Mouse (Mus musculus) bone marrow macrophage, adult 2 months (primary cell): Measurements from ENCODE around the gene Tmem205. TPM values are rescaled to one million over a fixed set of nuclear protein-coding genes. Genes with fewer than 3 reads are reported as not detected.

ENCODE experiments used
- H3K27ac ChIP-seq: 2 replicates; pipeline ENCODE4 v1.5.1; 2012; ENCODE audit warnings: low read depth, low read length; ENCODE audit not compliant: insufficient read depth
- H3K4me1 ChIP-seq: 2 replicates; pipeline ENCODE4 v1.6.1; 2012; ENCODE audit warnings: low read length; ENCODE audit not compliant: control insufficient read depth, insufficient read depth
- H3K4me3 ChIP-seq: 2 replicates; pipeline ENCODE4 v1.5.1; 2012; ENCODE audit warnings: mild to moderate bottlenecking, low read length, moderate library complexity; ENCODE audit not compliant: insufficient read depth
- CTCF ChIP-seq: IDR thresholded peaks from 2 replicates; pipeline ENCODE4 v1.5.1; 2012; ENCODE audit warnings: low read depth, mild to moderate bottlenecking, low read length, moderate library complexity
- POLR2A ChIP-seq: IDR thresholded peaks from 2 replicates; pipeline ENCODE4 v1.6.1; 2012; ENCODE audit warnings: mild to moderate bottlenecking, low read depth, low read length, borderline replicate concordance
- polyA plus RNA-seq: library from polyadenylated mRNA; stranded (reverse); fragments of >200 nt; gene quantifications from 2 replicates; pipeline ENCODE4 v1.2.4, GENCODE M21; 2012; ENCODE audit not compliant: missing spikeins, insufficient read depth, insufficient read length

Gene Tmem205
- polyA plus RNA-seq, 1 experiment, result 57.2 TPM

DNA sequence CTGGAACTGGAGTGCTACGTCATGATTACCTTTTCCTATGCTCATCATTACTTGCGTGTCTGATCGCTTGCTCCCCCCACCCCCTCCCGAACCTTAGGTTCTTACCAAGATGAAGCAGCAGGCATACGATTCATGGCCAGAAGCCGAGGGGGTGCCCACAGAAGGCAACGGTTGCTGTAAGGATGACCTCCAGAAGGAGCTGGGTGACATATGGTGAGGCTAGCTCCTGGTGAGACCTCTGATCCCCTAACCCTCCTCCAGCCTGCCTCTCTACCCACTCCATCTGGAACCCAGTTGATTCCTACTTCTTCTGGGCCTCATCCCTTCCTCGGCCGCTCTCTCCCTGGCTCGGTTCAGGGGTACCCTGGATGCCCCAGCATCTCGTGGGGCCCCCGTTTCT, 6.7 kb upstream of the Tmem205 start:
- H3K27ac ChIP-seq, result no peak overlapping the region
- TF ChIP-seq POLR2A (no peak), CTCF (no peak)
- no peak overlapping the region for H3K4me3 ChIP-seq
- 0 out of 2 replicates have a peak, but pooled peaks cover 3% of the 10 kb centered on the region for H3K4me1 ChIP-seq

DNA sequence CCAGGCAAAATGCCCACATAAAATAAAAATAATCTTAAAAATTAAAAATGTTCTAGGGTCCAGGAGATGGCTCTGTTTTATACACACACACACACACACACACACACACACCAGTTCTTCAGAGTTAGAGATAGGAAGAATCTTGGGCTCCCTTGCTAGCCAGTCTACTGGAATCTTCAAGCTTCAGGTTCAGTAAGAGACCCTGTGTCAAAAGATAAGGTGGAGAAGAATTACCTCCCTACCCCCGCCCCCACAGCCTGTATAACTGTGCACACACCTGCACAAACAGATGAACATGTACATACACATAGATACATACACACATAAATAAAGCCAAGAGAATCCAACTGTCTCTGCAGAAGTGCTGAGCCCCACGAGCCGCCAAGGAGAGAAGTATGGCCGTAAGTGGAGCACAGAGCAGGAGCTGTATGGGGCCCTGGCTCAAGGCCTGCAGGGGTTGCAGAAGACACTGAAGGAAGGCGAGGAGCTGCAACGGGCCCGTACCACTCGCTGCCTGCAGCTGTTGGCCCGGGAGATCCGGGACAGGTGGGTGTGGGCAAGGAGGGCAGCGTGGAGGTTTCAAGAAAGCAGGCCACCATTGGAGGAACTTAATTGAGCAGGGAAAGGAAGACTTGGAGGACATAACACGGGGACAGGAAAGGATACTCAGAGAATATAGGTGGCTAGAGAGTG, 5.2 kb upstream of the Tmem205 start:
- TF ChIP-seq POLR2A, result no peak
- TF ChIP-seq CTCF, result no peak
- Histone ChIP-seq H3K27ac (no peak overlapping the region), H3K4me1 (0 out of 2 replicates have a peak, but pooled peaks cover 3% of the 10 kb centered on the region), H3K4me3 (no peak overlapping the region)

- TF ChIP-seq CTCF (no peak), POLR2A (no peak)
- Histone ChIP-seq H3K4me1 (0 out of 2 replicates have a peak, but pooled peaks cover 3% of the 10 kb centered on the region), H3K27ac (no peak overlapping the region), H3K4me3 (no peak overlapping the region)
These were observed 4.7 kb upstream of the Tmem205 start for GRCm38 (mm10) chr9:21932006-21932405.

DNA sequence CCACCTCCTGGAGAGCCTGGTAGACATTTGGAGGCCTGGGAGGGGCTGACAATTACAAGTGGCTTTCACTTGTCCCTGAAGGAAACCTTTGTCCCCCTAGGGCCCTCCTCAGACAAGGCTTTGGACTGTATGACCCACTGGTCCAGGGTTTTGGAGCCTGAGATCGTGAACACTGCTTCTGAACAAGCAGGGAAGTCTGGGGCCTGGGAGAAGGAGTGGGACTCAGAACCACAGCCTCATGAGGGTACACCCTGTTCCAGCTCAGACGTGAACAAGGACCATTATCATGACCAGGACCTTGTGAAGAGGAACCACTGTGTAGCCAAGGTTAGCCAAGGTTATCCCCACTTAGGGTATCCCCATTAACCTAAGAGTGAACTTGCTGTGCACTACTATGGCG, 1.9 kb upstream of the Tmem205 start:
- Histone ChIP-seq H3K4me3 (no peak overlapping the region), H3K4me1 (peaks cover 12% of the 10 kb centered on the region), H3K27ac (no peak overlapping the region)
- TF ChIP-seq CTCF, result no peak
- no peak for TF ChIP-seq POLR2A

- H3K4me1 ChIP-seq, result peaks cover 25% of the 10 kb centered on the region
- peak overlapping the region; percentile 68 for H3K4me3 ChIP-seq
- H3K27ac ChIP-seq, result peak overlapping the region; percentile 56
- TF ChIP-seq POLR2A (no peak), CTCF (no peak)
These were observed 572 bp downstream of the Tmem205 start for GRCm38 (mm10) chr9:21926784-21927183.

- TF ChIP-seq CTCF (no peak), POLR2A (no peak)
- Histone ChIP-seq H3K4me3 (peak overlapping the region; percentile 68), H3K4me1 (peaks cover 25% of the 10 kb centered on the region), H3K27ac (no peak overlapping the region)
These were observed 1.2 kb downstream of the Tmem205 start for GRCm38 (mm10) chr9:21926155-21926554.

GRCm38 (mm10) chr9:21925506-21925905, 1.9 kb downstream of the Tmem205 start:
- Histone ChIP-seq H3K27ac (no peak overlapping the region), H3K4me1 (peaks cover 25% of the 10 kb centered on the region), H3K4me3 (no peak overlapping the region)
- TF ChIP-seq CTCF (no peak), POLR2A (no peak)

GRCm38 (mm10) chr9:21925034-21925433, 2.3 kb downstream of the Tmem205 start:
- TF ChIP-seq CTCF (no peak), POLR2A (no peak)
- H3K4me3 ChIP-seq, result no peak overlapping the region
- H3K4me1 ChIP-seq, result peaks cover 25% of the 10 kb centered on the region
- no peak overlapping the region for H3K27ac ChIP-seq

GRCm38 (mm10) chr9:21924099-21924493, 3.3 kb downstream of the Tmem205 start:
- Histone ChIP-seq H3K4me1 (peaks cover 25% of the 10 kb centered on the region), H3K4me3 (no peak overlapping the region), H3K27ac (peak overlapping the region; percentile 56)
- TF ChIP-seq POLR2A (no peak), CTCF (no peak)

- TF ChIP-seq CTCF (no peak), POLR2A (no peak)
These were observed 3.8 kb downstream of the Tmem205 start for GRCm38 (mm10) chr9:21923490-21924098.

More at GRCm38 (mm10) chr9:21923490-21924098, 3.8 kb downstream of the Tmem205 start:
- H3K4me1 ChIP-seq, result peaks cover 25% of the 10 kb centered on the region
- H3K27ac ChIP-seq, result peak overlapping the region; percentile 56
- H3K4me3 ChIP-seq, result no peak overlapping the region
